ENCODE assay signal across 9 mouse cellular contexts in the genomic region with DNA sequence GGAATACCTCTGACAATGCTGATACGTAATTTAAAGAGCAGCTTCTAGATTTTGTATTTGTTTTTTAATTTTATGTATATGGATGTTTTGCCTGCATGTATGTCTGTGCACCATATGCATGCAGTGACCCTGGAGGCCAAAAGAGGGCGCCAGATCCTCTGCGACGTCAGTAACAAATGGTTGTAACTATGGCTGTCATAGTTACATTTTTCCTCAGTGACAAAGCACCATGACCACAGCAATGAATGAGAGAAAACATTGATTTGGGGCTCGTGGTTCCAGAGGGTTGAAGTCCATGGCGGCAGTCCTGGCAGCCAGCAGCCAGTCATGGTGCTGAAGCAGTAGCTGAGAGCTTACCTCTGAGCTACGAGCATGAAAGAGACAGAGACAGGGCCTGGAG. TPM values are rescaled to one million over a fixed set of nuclear protein-coding genes. Genes with fewer than 3 reads are reported as not detected.
DNase-seq lines count a peak whose midpoint lies in the region; TF ChIP-seq lines count a peak whose summit lies in the region.
"Had no signal": no experiment of that assay in that cellular context is flagged by ENCODE, and none has a peak within 500 bp of the region (broad histone marks: within the 10 kb centered on the region; RNA-seq: fewer than 3 reads in every experiment).

No protein-coding gene starts in this region.

- no peaks in the 10 kb centered on the region for H3K36me3 ChIP-seq in spleen, adult 2 months (ENCODE audit: control insufficient read depth, insufficient read depth, low read length)

- peak; percentile 87 for DNase-seq in heart, adult 11 months
- no peak for DNase-seq in heart, adult 9 months (ENCODE audit: low spot score in 2 of 2)
- DNase-seq in spleen, adult 2 months (ENCODE audit: low read depth in 1 of 2, low spot score in 2 of 2): peak in 1 of 2 experiments; percentile 17
- DNase-seq in spleen, adult 18-20 months: no peak
- DNase-seq in thymus, postnatal 14 days: peak; percentile 51
- DNase-seq in frontal cortex, postnatal 25 days (ENCODE audit: low spot score in 2 of 2): no peak
- no peak for DNase-seq in left cerebral cortex, postnatal 25 days (ENCODE audit: low spot score in 2 of 2)
- DNase-seq: kidney, adult 18-20 months had no signal

- no peak overlapping the region for H3K4me3 ChIP-seq in spleen, adult 2 months (ENCODE audit: extremely low read depth, insufficient read depth, insufficient read length)
- H3K4me3 ChIP-seq in embryonic fibroblast, embryonic 13.5 days (ENCODE audit: insufficient read depth, low read length): no peak overlapping the region

- TF ChIP-seq POLR2A in spleen, adult 2 months (IDR thresholded peaks at IDR 0.05; ENCODE audit: low read depth, low read length): no peak
- TF ChIP-seq POLR2A in embryonic fibroblast, embryonic 13.5 days (IDR thresholded peaks at IDR 0.05; ENCODE audit: low read depth, low read length): no peak

- peaks cover 2% of the 10 kb centered on the region; the same call in 1 of the 2 replicates for H3K4me1 ChIP-seq in spleen, adult 2 months (ENCODE audit: control insufficient read depth, insufficient read depth, insufficient read length)
- 0 out of 2 replicates have a peak, but pooled peaks cover 3% of the 10 kb centered on the region for H3K4me1 ChIP-seq in embryonic fibroblast, embryonic 13.5 days (ENCODE audit: control insufficient read depth, insufficient read depth, low read length)

- WGBS in spleen, adult 2 months: 58% methylated on average over 7 of the region's 7 CpGs

- intact Hi-C loops in left cerebral cortex, postnatal 25 days (cut with DNase I): no loop called here

- peak; percentile 22; the same call in 1 of the 2 replicates for TF ChIP-seq CTCF in spleen, adult 2 months (IDR thresholded peaks at IDR 0.05; ENCODE audit: extremely low read depth, insufficient read depth, insufficient read length, insufficient replicate concordance)
- peak; percentile 56; the same call in 1 of the 2 replicates for TF ChIP-seq CTCF in embryonic fibroblast, embryonic 13.5 days (IDR thresholded peaks at IDR 0.05; ENCODE audit: borderline replicate concordance, insufficient read depth, low read length)

- no peaks in the 10 kb centered on the region for H3K27me3 ChIP-seq in spleen, adult 2 months (ENCODE audit: control insufficient read depth, insufficient read depth, low read length)

- H3K27ac ChIP-seq in spleen, adult 2 months (ENCODE audit: insufficient read depth, low read length): no peak overlapping the region
- no peak overlapping the region for H3K27ac ChIP-seq in embryonic fibroblast, embryonic 13.5 days (ENCODE audit: insufficient read depth, low read length)

RNA-seq across cellular contexts. Expression of gene Cxcl10, which starts 36.2 kb away (rescaled TPM):
- polyA plus RNA-seq in spleen, adult 2 months (2012; rRNA removed): 33.9 and 55.2 TPM in 2 replicates
- 6.1 and 7.7 TPM in 2 replicates for polyA plus RNA-seq in embryonic fibroblast, embryonic 13.5 days (2011; ENCODE audit: insufficient read length, low read depth, missing spikeins)
- not detected for total RNA-seq in left cerebral cortex, postnatal 25 days (2021)

RNA-seq across cellular contexts. Expression of gene Nup54, which starts 50.2 kb away (rescaled TPM):
- 12.2 and 12.4 TPM in 2 replicates for polyA plus RNA-seq in spleen, adult 2 months (2012; rRNA removed)
- 31.6 and 44.3 TPM in 2 replicates for polyA plus RNA-seq in embryonic fibroblast, embryonic 13.5 days (2011; ENCODE audit: insufficient read length, low read depth, missing spikeins)
- 10 to 100 TPM; 26.4 to 28.7 TPM for total RNA-seq in left cerebral cortex, postnatal 25 days (2021)

RNA-seq across cellular contexts. Expression of gene Art3, which starts 53.2 kb away (rescaled TPM):
- 0.65 and 2.4 TPM in 2 replicates for polyA plus RNA-seq in spleen, adult 2 months (2012; rRNA removed)
- not detected in 2 replicates for polyA plus RNA-seq in embryonic fibroblast, embryonic 13.5 days (2011; ENCODE audit: insufficient read length, low read depth, missing spikeins)
- 1 to 10 TPM; 6.2 to 6.9 TPM for total RNA-seq in left cerebral cortex, postnatal 25 days (2021)

RNA-seq across cellular contexts. Expression of gene Cxcl9, which starts 57.0 kb away (rescaled TPM):
- polyA plus RNA-seq in spleen, adult 2 months (2012; rRNA removed): 31.2 and 47.5 TPM in 2 replicates
- polyA plus RNA-seq in embryonic fibroblast, embryonic 13.5 days (2011; ENCODE audit: insufficient read length, low read depth, missing spikeins): 0.17 and 0.23 TPM in 2 replicates
- total RNA-seq in left cerebral cortex, postnatal 25 days (2021): not detected

Comparison
In these comparisons a context has a peak if more than half of its experiments do, and no peak if none do; other contexts are left out.
1. DNase-seq: peak in heart, adult 11 months (single experiment) and thymus, postnatal 14 days (single experiment); none in heart, adult 9 months (0 of 2), spleen, adult 18-20 months (0 of 2), frontal cortex, postnatal 25 days (0 of 2) and left cerebral cortex, postnatal 25 days (0 of 2).